Mouse (Mus musculus) gastrocnemius, postnatal 10 days (tissue): ENCODE data around the gene Utrn. TPM values are rescaled to one million over a fixed set of nuclear protein-coding genes. Genes with fewer than 3 reads are reported as not detected.
A peak's percentile ranks its signal among the peaks of the same experiment; 100 is the strongest.

ENCODE experiments used
- DNase-seq: peaks from one replicate; pipeline ENCODE4 v3.0.0; 2021; ENCODE audit warnings: mixed read lengths
- long read RNA-seq, 2 experiments: library from polyadenylated mRNA; stranded (forward); transcript quantifications; one replicate each; pipeline ENCODE4 v2.0.0; 2021
- total RNA-seq, 2 experiments: library from RNA; stranded (reverse); gene quantifications; 2 replicates each; pipeline ENCODE4 v1.2.3; 2021

The Utrn gene
- total RNA-seq: 10 to 100 TPM; 60.0 to 71.8 TPM
- long read RNA-seq, experiment 1, partial matches to known transcripts: 5 of 7 reads
- long read RNA-seq, experiment 1, other reads (novel, unspliced or antisense): 2 of 7 reads
- long read RNA-seq, experiment 2, partial matches to known transcripts: 2 of 3 reads
- long read RNA-seq, experiment 2, other reads (novel, unspliced or antisense): 1 of 3 reads

DNA sequence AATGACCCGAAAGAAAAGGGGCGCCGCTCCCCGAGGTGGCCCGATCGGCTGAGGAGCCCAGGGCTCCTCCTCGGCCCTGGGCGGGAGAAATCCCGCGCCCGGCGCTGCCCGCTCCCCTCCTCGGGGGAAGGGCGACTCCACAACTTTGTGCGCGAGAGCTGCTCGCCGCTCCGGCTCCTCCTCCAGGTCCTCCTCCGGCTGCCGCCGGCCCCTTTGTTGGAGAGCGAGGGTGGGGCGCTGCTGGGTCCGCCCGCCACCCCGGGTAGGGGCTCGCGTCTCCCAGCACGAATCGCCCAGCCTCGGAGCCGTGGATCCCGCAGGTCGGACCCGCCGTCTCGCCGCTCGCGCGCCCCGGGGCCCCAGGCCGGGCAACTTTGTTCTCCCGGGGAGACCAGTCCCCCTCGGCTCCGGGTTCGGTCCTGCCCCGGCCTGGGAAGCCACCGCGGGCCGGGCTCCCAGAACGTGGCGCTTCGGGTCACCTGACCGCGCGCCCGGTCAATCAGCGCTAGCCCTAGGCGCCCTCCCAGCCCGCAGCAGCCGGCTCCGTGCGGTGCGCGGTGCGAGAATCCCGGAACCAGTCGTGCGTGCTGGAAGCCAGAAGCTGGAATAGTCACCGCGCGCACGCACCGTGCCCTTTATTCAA is at the start of gene Utrn:
TSS of gene Utrn (minus strand) at position 337 of the 643 bp plus-strand sequence.
- peak; percentile 83 for DNase-seq

DNA sequence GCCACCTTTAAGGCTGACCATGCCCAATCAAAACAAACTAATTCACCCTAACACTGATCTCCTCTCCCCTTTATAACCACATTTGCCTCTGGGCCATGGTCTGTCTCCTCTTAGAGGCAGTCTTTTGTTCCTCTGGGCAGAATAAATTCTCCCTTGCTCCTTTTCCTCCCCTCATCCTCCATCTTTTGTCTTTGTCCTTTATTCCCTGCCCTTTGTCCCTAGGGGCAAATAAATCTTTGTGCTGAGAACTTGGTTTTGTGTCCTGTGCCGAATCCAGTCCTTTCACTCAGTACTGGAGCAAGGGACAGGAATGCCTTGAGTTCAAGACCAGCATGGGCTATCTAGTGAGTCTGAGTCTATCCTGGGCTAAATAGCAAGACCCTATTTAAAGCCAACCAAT is 48.5 kb upstream of the Utrn start:
- no peak for DNase-seq

DNA sequence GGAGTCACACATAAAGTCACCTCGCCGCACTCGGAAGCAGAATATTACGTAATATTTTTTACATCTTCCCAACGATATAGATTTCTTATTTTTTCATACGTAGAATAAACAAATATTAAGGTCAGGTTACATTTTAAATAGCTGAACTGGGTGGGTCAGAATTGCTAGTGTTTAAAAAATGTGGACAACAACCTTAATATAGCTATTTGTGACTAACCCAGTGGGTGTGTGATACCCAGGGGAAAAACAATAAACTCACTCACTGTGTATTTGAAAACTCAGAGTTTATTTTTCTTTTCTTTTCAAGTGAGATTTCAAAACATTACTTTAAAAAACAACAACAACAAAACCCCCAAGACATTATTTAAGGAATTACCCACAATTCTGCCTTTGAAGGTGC is 47.2 kb upstream of the Utrn start:
- no peak for DNase-seq

GRCm38 (mm10) chr10:12915826-12916225 is 46.7 kb upstream of the Utrn start:
- DNase-seq: no peak

DNA sequence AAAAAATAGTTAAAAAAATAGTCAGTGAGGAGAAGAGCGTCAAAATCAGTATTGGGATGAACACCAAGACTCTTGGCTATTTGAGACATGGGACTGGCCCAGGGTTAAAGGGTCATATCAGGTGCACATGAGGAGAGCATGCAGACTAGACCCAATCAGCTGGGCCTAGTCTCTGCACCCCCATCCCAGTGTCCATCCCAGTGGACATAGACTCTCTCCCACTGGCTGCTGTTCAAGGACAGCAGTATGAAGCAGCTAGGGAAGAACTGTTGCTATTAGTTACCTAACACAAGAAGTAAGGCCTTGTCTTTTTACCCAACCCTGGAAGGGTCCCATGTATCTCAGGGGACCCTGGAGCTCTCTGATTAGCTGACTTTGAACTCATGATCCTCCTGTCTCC is 45.0 kb upstream of the Utrn start:
- no peak for DNase-seq

DNA sequence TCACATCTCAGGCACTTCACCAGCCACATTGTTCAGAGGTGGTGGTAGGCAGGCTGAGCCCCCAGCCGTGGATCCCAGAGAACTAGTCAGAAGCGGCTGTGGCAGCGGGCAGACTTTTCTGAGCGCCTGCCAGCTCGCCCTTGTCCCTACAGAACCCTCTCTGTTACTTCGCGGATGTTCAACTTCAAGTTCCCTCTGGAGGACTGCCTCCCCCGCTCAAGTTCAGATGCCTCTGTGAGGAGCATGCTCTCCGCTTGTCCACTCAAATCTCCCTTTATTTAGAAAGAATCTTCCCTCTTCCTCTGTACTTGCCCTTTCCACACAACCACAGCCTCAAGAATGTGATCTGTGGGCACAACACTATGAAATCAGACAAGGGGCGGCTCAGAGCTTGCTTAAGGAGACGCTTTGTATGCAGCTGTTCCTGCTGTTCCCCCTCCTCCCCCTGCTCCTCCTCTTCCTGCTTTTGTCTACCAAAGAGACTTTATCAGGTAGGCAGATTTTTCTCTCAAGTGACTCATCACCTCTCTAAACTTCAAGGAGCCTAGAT is 42.9 kb upstream of the Utrn start:
- DNase-seq: peak; percentile 27

GRCm38 (mm10) chr10:12911451-12911850 is 42.3 kb upstream of the Utrn start:
- no peak for DNase-seq

DNA sequence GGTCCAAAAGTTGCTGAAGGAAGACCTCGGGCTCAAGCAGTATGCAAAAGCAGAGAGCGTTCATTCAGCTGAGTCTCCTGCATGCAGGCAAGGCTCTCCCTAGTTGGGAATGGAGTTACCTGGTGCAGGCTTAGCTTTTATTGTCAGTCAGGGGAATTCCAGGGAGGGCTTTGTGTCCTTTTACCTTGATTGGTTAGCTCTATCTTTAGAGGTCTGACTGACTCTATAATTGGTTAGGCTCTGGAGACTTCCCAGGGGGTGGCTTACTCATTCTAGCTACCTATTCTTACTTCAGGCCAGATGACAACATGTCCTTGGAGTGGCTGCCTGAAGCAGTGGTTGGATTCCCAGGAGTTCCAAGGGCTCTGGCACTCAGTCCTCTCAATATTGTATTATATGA is 40.7 kb upstream of the Utrn start:
- no peak for DNase-seq

- DNase-seq: no peak
Measured at GRCm38 (mm10) chr10:12909179-12909578, 40.0 kb upstream of the Utrn start.

- DNase-seq: no peak
Measured at GRCm38 (mm10) chr10:12904140-12904528, 35.0 kb upstream of the Utrn start.

DNA sequence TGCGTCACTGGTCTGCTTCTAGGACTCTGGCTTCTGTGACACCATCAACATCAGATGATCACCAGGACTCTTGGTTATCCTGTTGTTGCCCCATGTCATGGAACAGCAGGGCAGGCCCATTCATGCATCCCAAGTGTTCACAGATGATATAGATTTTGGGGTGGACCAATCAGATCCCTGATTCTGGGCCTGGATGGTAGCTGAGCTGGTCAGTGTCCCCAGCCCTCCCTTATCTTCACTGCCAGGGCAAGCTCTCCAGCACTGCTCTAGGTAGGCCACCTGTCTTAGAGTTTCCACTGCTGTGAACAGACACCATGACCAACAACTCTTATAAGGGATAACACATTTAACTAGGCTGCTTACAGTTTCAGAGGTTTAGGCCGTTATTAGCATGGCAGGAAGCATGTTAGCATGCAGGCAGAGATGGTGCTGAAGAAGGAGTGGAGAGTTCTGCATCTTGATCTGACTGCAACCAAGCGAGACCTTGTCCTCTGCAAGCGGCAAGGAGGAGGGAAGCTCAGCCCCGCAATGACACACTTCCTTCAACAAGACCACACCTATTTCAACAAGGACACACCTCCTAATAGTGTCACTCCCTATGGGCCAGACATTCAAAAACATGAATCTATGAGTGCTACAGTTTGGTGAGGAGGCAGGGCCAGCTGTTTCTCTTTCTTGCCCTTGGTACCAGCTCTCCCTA is 34.4 kb upstream of the Utrn start:
- DNase-seq: no peak

GRCm38 (mm10) chr10:12899901-12900300 is 30.7 kb upstream of the Utrn start:
- DNase-seq: no peak

DNA sequence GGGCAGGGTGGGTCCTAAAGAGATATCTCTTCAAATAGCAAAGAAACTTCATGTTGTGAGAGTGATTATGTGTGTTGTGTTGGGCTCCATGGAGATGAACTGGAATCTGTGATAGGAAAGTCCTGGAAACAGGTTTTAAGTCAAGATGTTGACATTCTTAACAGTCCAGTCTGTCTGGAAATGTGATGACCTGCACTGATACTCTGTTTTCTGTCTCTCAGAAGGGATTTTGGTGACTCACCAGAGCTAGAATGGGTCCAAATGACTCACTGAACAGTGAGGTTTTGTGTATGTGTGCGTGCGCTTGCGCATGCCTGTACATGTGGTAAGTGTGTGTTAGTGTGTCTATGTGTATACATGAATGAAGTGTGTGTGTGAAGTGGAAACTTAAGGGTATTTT is 24.2 kb upstream of the Utrn start:
- DNase-seq: no peak

GRCm38 (mm10) chr10:12888373-12888772 is 19.2 kb upstream of the Utrn start:
- DNase-seq: no peak

DNA sequence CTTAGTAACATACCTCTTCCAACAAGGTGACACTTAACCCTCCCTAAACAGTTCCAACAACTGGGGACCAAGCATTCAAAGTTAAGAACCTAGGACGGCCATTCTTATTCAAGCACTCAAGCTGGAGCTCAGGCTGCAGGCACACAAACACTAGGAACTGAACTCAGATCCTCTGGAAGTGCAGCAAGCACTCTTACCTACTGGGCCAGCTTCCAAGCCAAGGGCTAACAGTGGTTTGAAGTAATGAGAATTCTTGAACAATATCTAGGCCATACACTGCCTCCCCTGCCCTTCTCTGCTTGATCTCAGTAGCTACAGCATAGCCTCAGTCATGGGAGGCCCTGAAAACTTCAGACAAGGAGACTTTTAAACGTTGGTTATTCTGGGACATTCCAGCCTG is 18.6 kb upstream of the Utrn start:
- DNase-seq: no peak

DNA sequence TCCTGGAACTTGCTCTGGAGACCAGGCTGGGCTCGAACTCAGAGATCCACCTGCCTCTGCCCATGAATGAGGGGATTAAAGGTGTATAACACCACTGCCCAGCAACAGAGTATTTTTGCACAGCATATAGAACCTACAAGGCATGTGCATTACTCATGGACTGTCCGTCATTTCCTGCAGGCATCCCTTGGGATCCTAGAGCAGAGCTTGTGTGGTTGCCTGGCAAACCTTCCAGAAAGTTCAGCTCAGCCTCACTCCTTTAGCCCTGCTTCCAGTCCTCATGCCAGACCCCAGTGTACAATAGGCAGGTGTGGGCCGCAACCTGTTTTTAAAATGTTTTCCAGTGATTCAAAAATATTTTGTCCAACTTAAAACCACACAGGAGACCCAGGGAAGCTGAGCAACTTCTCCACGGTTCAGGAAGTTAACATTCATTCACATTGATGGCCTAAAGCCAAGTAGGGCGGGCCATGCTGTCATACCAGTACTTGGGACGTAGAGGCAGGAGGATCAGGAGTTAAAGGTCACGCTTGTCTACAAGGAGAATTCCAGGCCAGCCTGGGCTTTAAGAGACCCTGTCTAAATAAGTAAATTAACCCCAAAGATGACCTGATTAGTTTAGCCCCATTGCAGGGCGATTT is 15.3 kb upstream of the Utrn start:
- no peak for DNase-seq

DNA sequence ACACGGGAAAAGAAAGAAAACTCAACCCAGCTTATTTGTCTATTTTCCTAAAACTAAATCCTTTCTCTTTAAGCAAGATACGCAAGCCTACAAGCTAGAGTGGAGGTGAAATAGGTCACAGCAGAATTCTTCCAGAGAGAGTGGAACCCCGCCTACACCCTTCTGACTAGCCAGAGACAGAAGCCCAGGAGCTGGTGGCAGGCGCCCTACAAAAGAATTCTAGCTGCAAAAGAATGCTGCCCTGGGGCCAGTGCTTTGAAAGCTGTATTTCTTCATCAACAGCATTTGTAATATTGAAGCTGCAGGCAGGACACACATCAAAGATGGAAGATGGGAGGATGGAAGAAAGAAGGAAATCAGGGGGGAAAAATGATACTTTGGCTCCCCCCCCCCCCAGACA is 12.7 kb upstream of the Utrn start:
- DNase-seq: no peak

- DNase-seq: no peak
Measured at GRCm38 (mm10) chr10:12879313-12879695, 10.1 kb upstream of the Utrn start.

GRCm38 (mm10) chr10:12878661-12879312 is 9.6 kb upstream of the Utrn start:
- DNase-seq: peak; percentile 27

DNA sequence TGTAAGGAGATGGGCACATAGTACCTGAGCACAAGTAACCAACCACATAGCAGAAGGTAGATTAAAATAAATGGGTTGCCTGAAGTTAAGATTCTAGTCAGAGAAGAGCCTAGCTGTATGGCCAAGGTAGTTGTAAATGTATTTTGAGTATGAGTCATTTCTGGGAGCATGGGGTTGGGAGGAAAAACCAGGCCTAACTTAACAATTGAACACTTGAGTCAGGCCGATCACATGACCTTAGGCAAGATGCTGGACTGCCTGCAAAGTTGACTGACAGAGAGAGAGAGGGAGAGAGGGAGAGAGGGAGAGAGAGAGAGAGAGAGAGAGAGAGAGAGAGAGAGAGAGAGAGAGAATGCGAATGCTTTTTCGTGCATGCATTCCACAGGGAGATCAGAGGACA is 7.3 kb upstream of the Utrn start:
- DNase-seq: no peak

DNA sequence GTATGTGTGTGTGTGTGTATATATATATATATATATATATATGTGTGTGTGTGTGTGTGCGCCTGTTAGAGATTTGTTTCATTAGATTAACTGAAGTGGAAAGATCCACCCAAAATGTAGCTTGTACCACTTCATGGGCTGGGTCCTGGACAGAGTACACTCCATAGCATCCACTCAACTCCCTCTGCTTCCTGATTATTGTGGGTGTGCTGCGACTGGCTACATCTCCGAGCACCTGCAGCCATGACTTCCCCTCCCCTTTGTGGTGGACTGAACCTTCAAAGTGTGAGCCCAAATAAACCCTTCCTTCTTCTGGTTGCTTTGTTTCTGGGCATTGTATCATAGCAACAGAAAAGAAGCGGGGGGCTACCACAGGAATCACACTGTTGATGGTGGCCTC is 6.2 kb upstream of the Utrn start:
- DNase-seq: no peak

GRCm38 (mm10) chr10:12874577-12875277 is 5.6 kb upstream of the Utrn start:
- DNase-seq: no peak
